Mouse (Mus musculus) ES-E14 (cell line): Measurements from ENCODE around the gene Gart. TPM values are rescaled to one million over a fixed set of nuclear protein-coding genes. Genes with fewer than 3 reads are reported as not detected.

Experiments used
- DNase-seq: peaks from one replicate; pipeline ENCODE4 v3.0.0-alpha.2; 2013; ENCODE audit warnings: low read depth, low spot score
- H3K27ac ChIP-seq: 2 replicates; pipeline ENCODE4 v1.5.1; 2012; ENCODE audit warnings: low read depth, mild to moderate bottlenecking, low read length, moderate library complexity, mixed read lengths; ENCODE audit not compliant: poor library complexity, insufficient read depth, severe bottlenecking
- H3K36me3 ChIP-seq: 2 replicates; pipeline ENCODE4 v1.6.1; 2012; ENCODE audit warnings: mild to moderate bottlenecking, low read length, moderate library complexity, mixed read lengths; ENCODE audit not compliant: control insufficient read depth, poor library complexity, insufficient read depth, severe bottlenecking
- H3K4me1 ChIP-seq, 2 experiments: fragments of 150-350 bp in 1 of 2; sonication (generic) in 1 of 2; 2 replicates each; pipeline ENCODE4 v1.6.1; 2012; ENCODE audit warnings: low read length in 2 of 2, mild to moderate bottlenecking in 1 of 2, mixed read lengths in 1 of 2; ENCODE audit not compliant: control insufficient read depth in 2 of 2, insufficient read depth in 2 of 2, poor library complexity in 1 of 2
- H3K4me3 ChIP-seq, 2 experiments: fragments of 150-350 bp in 1 of 2; sonication (generic) in 1 of 2; 2 replicates each; pipeline ENCODE4 v1.5.1; 2012; ENCODE audit warnings: low read length in 2 of 2, low read depth in 1 of 2, mild to moderate bottlenecking in 1 of 2, mixed read lengths in 1 of 2; ENCODE audit not compliant: insufficient read depth in 1 of 2, poor library complexity in 1 of 2, severe bottlenecking in 1 of 2
- H3K9ac ChIP-seq: 2 replicates; pipeline ENCODE4 v1.6.1; 2012; ENCODE audit warnings: low read depth, mild to moderate bottlenecking, low read length, mixed read lengths; ENCODE audit not compliant: poor library complexity, insufficient read depth, severe bottlenecking
- H3K9me3 ChIP-seq: fragments of 150-350 bp; sonication (generic); 2 replicates; pipeline ENCODE4 v1.6.1; 2012; ENCODE audit warnings: low read depth, mild to moderate bottlenecking, low read length; ENCODE audit not compliant: control insufficient read depth, insufficient read depth
- CHD2 ChIP-seq: IDR thresholded peaks from 2 replicates; pipeline ENCODE4 v1.6.1; 2014; ENCODE audit warnings: mild to moderate bottlenecking, low read depth, low read length, inconsistent platforms
- HCFC1 ChIP-seq: IDR thresholded peaks from 2 replicates; pipeline ENCODE4 v1.6.1; 2012; ENCODE audit warnings: low read length, inconsistent platforms, borderline replicate concordance; ENCODE audit not compliant: insufficient read depth
- MAFK ChIP-seq: IDR thresholded peaks from 2 replicates; pipeline ENCODE4 v1.6.1; 2014; ENCODE audit warnings: mild to moderate bottlenecking, low read depth, low read length, inconsistent platforms; ENCODE audit not compliant: insufficient read depth
- ZC3H11A ChIP-seq: IDR thresholded peaks from 2 replicates; pipeline ENCODE4 v1.6.1; 2012; ENCODE audit warnings: low read depth, mild to moderate bottlenecking, inconsistent platforms, low read length, borderline replicate concordance
- ZNF384 ChIP-seq: IDR thresholded peaks from 2 replicates; pipeline ENCODE4 v1.6.1; 2012; ENCODE audit warnings: low read depth, low read length, inconsistent platforms
- in situ Hi-C, 2 experiments: fragments of 600-800 bp; cut with MboI; formaldehyde crosslinking; loops; one replicate each; pipeline ENCODE4 v1.15.1; 2025; ENCODE audit warnings: low sequenced_read_pairs in 2 of 2, inconsistent platforms in 1 of 2; ENCODE audit not compliant: unreplicated experiment in 2 of 2
- total RNA-seq: library from RNA; depleted of rRNA; stranded (reverse); fragments of 300-350 nt; gene quantifications from 2 replicates; pipeline ENCODE4 v1.2.3, GENCODE M21; 2012; rRNA removed

The Gart gene
- total RNA-seq, 1 experiment = 399 TPM

DNA sequence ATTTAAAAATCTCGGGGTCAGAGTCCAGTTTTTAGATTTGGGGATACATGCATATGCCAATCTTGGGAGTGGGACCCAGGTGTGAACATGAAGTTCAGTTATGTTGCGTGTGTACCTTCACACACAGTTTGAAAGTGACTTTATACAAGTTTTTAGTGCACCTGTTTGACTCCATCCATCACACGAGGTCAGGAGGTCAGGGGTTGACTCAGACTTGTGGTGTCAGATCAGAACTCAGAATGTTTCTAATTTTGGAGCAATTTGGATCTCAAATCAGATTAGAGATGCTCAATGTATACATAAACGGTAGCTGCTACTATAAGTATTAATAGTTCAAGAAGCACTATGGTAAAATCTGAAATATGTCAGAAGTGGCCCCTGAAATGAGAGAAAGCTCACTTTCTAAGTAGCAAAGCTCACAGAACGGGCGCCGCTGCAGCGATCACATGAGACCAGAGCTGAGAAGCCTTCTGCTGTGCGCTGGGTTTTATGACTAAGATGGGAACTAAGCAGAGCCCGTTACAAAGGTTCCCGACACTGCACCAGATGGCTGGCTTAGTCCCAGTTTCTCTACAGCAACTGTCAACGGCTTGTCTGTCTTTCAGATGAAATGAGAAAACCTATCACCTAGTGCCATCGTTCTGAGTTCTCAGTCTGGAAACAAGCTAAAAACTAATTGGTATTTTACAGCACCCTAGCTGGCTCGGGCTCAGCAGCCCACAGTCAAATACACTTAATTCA, 67.6 kb downstream of the Gart start:
- no peaks in the 10 kb centered on the region for H3K4me1 ChIP-seq
- no peak overlapping the region for H3K27ac ChIP-seq
- no peaks in the 10 kb centered on the region for H3K9me3 ChIP-seq
- H3K4me3 ChIP-seq = no peak overlapping the region
- TF ChIP-seq HCFC1 (no peak), ZC3H11A (no peak), ZNF384 (no peak), CHD2 (no peak), MAFK (no peak)
- DNase-seq = no peak
- H3K9ac ChIP-seq = no peak overlapping the region
- peaks cover 7% of the 10 kb centered on the region; the same call in 1 of the 2 replicates for H3K36me3 ChIP-seq
- in situ Hi-C loops = no loop called here

DNA sequence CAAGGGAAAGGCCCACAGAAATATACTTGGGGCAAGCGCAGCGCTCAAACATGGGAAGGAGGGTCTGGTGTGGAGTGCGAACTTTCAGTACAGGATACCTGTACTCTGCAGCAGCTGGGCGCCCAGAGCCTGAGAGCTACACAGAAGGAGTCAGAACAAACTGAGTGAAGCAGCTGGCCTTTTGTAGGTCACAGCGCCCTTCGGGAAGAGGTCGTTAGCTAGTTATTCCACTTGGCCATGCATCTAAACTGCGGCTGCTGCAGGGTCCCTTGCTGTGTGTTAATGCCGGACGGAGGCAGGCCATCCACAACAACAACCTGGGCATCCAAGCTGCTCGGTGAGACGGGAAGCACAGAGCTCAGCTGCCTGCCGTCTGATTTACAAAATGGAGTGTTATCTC, 71.6 kb downstream of the Gart start:
- no peak for TF ChIP-seq ZC3H11A
- no peak for TF ChIP-seq CHD2
- no peak for TF ChIP-seq MAFK
- TF ChIP-seq ZNF384 = no peak
- TF ChIP-seq HCFC1 = no peak

More for the DNA sequence above, 71.6 kb downstream of the Gart start:
- Histone ChIP-seq H3K9ac (no peak overlapping the region), H3K4me1 (no peaks in the 10 kb centered on the region), H3K9me3 (no peaks in the 10 kb centered on the region), H3K4me3 (no peak overlapping the region), H3K27ac (no peak overlapping the region), H3K36me3 (peaks cover 4% of the 10 kb centered on the region; the same call in 1 of the 2 replicates)
- no peak for DNase-seq
- in situ Hi-C loops = no loop called here

Other genes starting within 250 kb of the Gart start
- gene Il10rb, start 240.8 kb downstream of the Gart start, total RNA-seq = 2.3 and 3.4 TPM in 2 replicates
- 42.2 and 56.2 TPM in 2 replicates for gene Ifnar1, start 161.7 kb downstream of the Gart start, total RNA-seq
- gene Ifngr2, start 99.9 kb downstream of the Gart start, total RNA-seq = 7.0 and 8.8 TPM in 2 replicates
- gene Tmem50b, start 49.2 kb downstream of the Gart start, total RNA-seq = 11.8 and 14.1 TPM in 2 replicates
- gene Dnajc28, start 27.9 kb downstream of the Gart start, total RNA-seq = 1.6 and 1.7 TPM in 2 replicates
- 172 and 181 TPM in 2 replicates for gene Son, start 554 bp upstream of the Gart start, total RNA-seq
- gene Donson, start 41.8 kb upstream of the Gart start, total RNA-seq = 35.6 and 38.8 TPM in 2 replicates
- gene Cryzl1, start 82.0 kb upstream of the Gart start, total RNA-seq = 19.0 and 29.7 TPM in 2 replicates
- gene Itsn1, start 82.3 kb upstream of the Gart start, total RNA-seq = 28.6 and 35.8 TPM in 2 replicates